Comparison of ENCODE assay signal across 1 mouse cellular context in genomic region chr16:93976907-93977306, GRCm38 (mm10).
TF ChIP-seq lines count a peak whose summit lies in the region.

No protein-coding gene starts in this region.

TF ChIP-seq in CH12.LX, 34 proteins besides CTCF, POLR2A, EP300 and RAD21 (continued from another document):
- peak; percentile 32; the same call in 1 of the 2 replicates for TF ChIP-seq MXI1 (IDR thresholded peaks at IDR 0.05; ENCODE audit: low read depth, low read length)
- no peak for TF ChIP-seq POLR2AphosphoS2 (IDR thresholded peaks at IDR 0.05; ENCODE audit: low read depth, low read length)
- TF ChIP-seq CHD2 (IDR thresholded peaks at IDR 0.05; ENCODE audit: low read length): peak; percentile 53; the same call in 1 of the 2 replicates
- no peak for TF ChIP-seq MYC (IDR thresholded peaks at IDR 0.05; ENCODE audit: low read depth, low read length)
- no peak for TF ChIP-seq BHLHE40 (IDR thresholded peaks at IDR 0.05; ENCODE audit: low read depth, low read length)
- TF ChIP-seq USF2 (conservative IDR thresholded peaks at IDR 0.05; ENCODE audit: low read depth, low read length): no peak
- no peak for TF ChIP-seq UBTF (IDR thresholded peaks at IDR 0.05; ENCODE audit: low read depth, low read length)
- TF ChIP-seq MAZ (IDR thresholded peaks at IDR 0.05; ENCODE audit: low read depth, low read length): 0 out of 2 replicates have a peak, but pooled peaks have one; percentile 33
- TF ChIP-seq KAT2A (IDR thresholded peaks at IDR 0.05; ENCODE audit: insufficient replicate concordance, low read length): no peak
- TF ChIP-seq TBP (conservative IDR thresholded peaks at IDR 0.05; ENCODE audit: low read depth, low read length): no peak
- TF ChIP-seq NRF1 (IDR thresholded peaks at IDR 0.05; ENCODE audit: low read depth, low read length): no peak
- TF ChIP-seq JUN (IDR thresholded peaks at IDR 0.05; ENCODE audit: insufficient read depth, low read depth, low read length): no peak
